Mouse (Mus musculus) intestine, embryonic 16.5 days (tissue): Measurements from ENCODE around the gene Fgfr2. TPM values are rescaled to one million over a fixed set of nuclear protein-coding genes. Genes with fewer than 3 reads are reported as not detected.

Source experiments
- ATAC-seq: fragments of 200-750 bp; cut with Nextera tagmentation; 2 replicates; pipeline ENCODE4 v1.8.0; 2017; ENCODE audit warnings: moderate TSS enrichment, moderate library complexity
- H3K27ac ChIP-seq: fragments of 300-500 bp; sonication (generic); 2 replicates; pipeline ENCODE4 v1.5.1; 2014; ENCODE audit warnings: mild to moderate bottlenecking, low read length
- H3K27me3 ChIP-seq: fragments of 300-500 bp; sonication (generic); replicated peaks from 2 replicates; pipeline ENCODE4 v1.6.1; 2014; ENCODE audit warnings: low read length, control low read depth, mixed read lengths; ENCODE audit not compliant: control insufficient read depth, insufficient read depth
- H3K36me3 ChIP-seq: fragments of 300-500 bp; sonication (generic); 2 replicates; pipeline ENCODE4 v1.6.1; 2014; ENCODE audit warnings: low read length, control low read depth; ENCODE audit not compliant: control insufficient read depth, insufficient read depth
- H3K4me1 ChIP-seq: fragments of 300-500 bp; sonication (generic); 2 replicates; pipeline ENCODE4 v1.6.1; 2014; ENCODE audit warnings: low read length, control low read depth, mixed read lengths; ENCODE audit not compliant: control insufficient read depth, insufficient read depth
- H3K4me2 ChIP-seq: fragments of 300-500 bp; sonication (generic); 2 replicates; pipeline ENCODE4 v1.6.1; 2014; ENCODE audit warnings: low read depth, low read length, control low read depth
- H3K4me3 ChIP-seq: fragments of 300-500 bp; sonication (generic); 2 replicates; pipeline ENCODE4 v1.5.1; 2014; ENCODE audit warnings: mild to moderate bottlenecking, low read length
- H3K9ac ChIP-seq: fragments of 300-500 bp; sonication (generic); 2 replicates; pipeline ENCODE4 v1.6.1; 2014; ENCODE audit warnings: low read depth, low read length
- H3K9me3 ChIP-seq: fragments of 300-500 bp; sonication (generic); 2 replicates; pipeline ENCODE4 v1.6.1; 2016; ENCODE audit warnings: low read length, control low read depth; ENCODE audit not compliant: control insufficient read depth
- WGBS: fragments of 180-500 bp; shearing (Covaris S2); extraction: QIAGEN DNeasy Blood & Tissue Kit; methylation state at CpG from one replicate; pipeline ENCODE4 v1.1.7; 2014; 5-methylcytosine and 5-hydroxymethylcytosine counted together
- polyA plus RNA-seq: library from polyadenylated mRNA; unstranded; fragments of >200 nt; fragmentation: Nextera tagmentation; extraction: Ambion mirVana; gene quantifications from 2 replicates; pipeline ENCODE4 v1.2.1, GENCODE M21; 2015

Fgfr2 gene
- polyA plus RNA-seq, 1 experiment from 2014 or later, result 47.3 TPM

GRCm38 (mm10) chr7:132286630-132287339 lies 836.4 kb downstream of the Fgfr2 start:
- no peaks in the 10 kb centered on the region for H3K9me3 ChIP-seq
- peak overlapping the region; percentile 52; the same call in 1 of the 2 replicates for H3K9ac ChIP-seq
- H3K27ac ChIP-seq, result peak overlapping the region; percentile 95
- 13% methylated on average over 14 of the region's 14 CpGs for WGBS
- H3K4me2 ChIP-seq, result peak overlapping the region; percentile 24
- no peaks in the 10 kb centered on the region for H3K36me3 ChIP-seq
- no peak overlapping the region for H3K4me3 ChIP-seq
- no peaks in the 10 kb centered on the region for H3K27me3 ChIP-seq
- peaks cover 81% of the 10 kb centered on the region for H3K4me1 ChIP-seq
- ATAC-seq, result peak; percentile 86

GRCm38 (mm10) chr7:132284795-132285194 lies 838.4 kb downstream of the Fgfr2 start:
- H3K36me3 ChIP-seq, result no peaks in the 10 kb centered on the region
- H3K4me2 ChIP-seq, result no peak overlapping the region
- H3K4me3 ChIP-seq, result no peak overlapping the region
- ATAC-seq, result no peak
- no peaks in the 10 kb centered on the region for H3K9me3 ChIP-seq
- no peak overlapping the region; the same call in 1 of the 2 replicates for H3K9ac ChIP-seq
- WGBS, result 21% methylated on average over 1 of the region's 1 CpGs
- peak overlapping the region; percentile 72 for H3K27ac ChIP-seq
- H3K27me3 ChIP-seq, result no peaks in the 10 kb centered on the region
- peaks cover 69% of the 10 kb centered on the region for H3K4me1 ChIP-seq

GRCm38 (mm10) chr7:132284048-132284737 lies 839.0 kb downstream of the Fgfr2 start:
- no peak overlapping the region for H3K4me2 ChIP-seq
- H3K4me1 ChIP-seq, result peaks cover 65% of the 10 kb centered on the region
- H3K27me3 ChIP-seq, result no peaks in the 10 kb centered on the region
- 34% methylated on average over 7 of the region's 7 CpGs for WGBS
- no peaks in the 10 kb centered on the region for H3K9me3 ChIP-seq
- no peak for ATAC-seq
- no peak overlapping the region for H3K9ac ChIP-seq
- H3K36me3 ChIP-seq, result no peaks in the 10 kb centered on the region
- no peak overlapping the region for H3K4me3 ChIP-seq
- peak overlapping the region; percentile 72 for H3K27ac ChIP-seq

GRCm38 (mm10) chr7:132282576-132282975 lies 840.6 kb downstream of the Fgfr2 start:
- Histone ChIP-seq H3K36me3 (no peaks in the 10 kb centered on the region), H3K9ac (no peak overlapping the region), H3K4me2 (no peak overlapping the region), H3K9me3 (no peaks in the 10 kb centered on the region), H3K4me1 (peaks cover 48% of the 10 kb centered on the region), H3K27me3 (no peaks in the 10 kb centered on the region), H3K27ac (no peak overlapping the region), H3K4me3 (no peak overlapping the region)
- ATAC-seq, result no peak
- 90% methylated on average over 2 of the region's 2 CpGs for WGBS

GRCm38 (mm10) chr7:132282161-132282560 lies 841.0 kb downstream of the Fgfr2 start:
- H3K4me2 ChIP-seq, result no peak overlapping the region
- no peak overlapping the region for H3K27ac ChIP-seq
- H3K4me3 ChIP-seq, result no peak overlapping the region
- no peaks in the 10 kb centered on the region for H3K9me3 ChIP-seq
- no peak for ATAC-seq
- peaks cover 44% of the 10 kb centered on the region for H3K4me1 ChIP-seq
- H3K9ac ChIP-seq, result no peak overlapping the region
- 74% methylated on average over 3 of the region's 3 CpGs for WGBS
- no peaks in the 10 kb centered on the region for H3K27me3 ChIP-seq
- H3K36me3 ChIP-seq, result no peaks in the 10 kb centered on the region

GRCm38 (mm10) chr7:132281753-132282152 lies 841.4 kb downstream of the Fgfr2 start:
- Histone ChIP-seq H3K4me3 (no peak overlapping the region), H3K27ac (no peak overlapping the region), H3K9me3 (no peaks in the 10 kb centered on the region), H3K4me2 (no peak overlapping the region), H3K27me3 (no peaks in the 10 kb centered on the region), H3K36me3 (no peaks in the 10 kb centered on the region), H3K4me1 (peaks cover 41% of the 10 kb centered on the region), H3K9ac (no peak overlapping the region)
- WGBS, result 76% methylated on average over 4 of the region's 4 CpGs
- ATAC-seq, result no peak

GRCm38 (mm10) chr7:132278658-132279057 lies 844.5 kb downstream of the Fgfr2 start:
- Histone ChIP-seq H3K9ac (no peak overlapping the region), H3K4me3 (no peak overlapping the region), H3K9me3 (no peaks in the 10 kb centered on the region), H3K4me1 (peaks cover 13% of the 10 kb centered on the region), H3K36me3 (no peaks in the 10 kb centered on the region), H3K4me2 (no peak overlapping the region), H3K27ac (no peak overlapping the region), H3K27me3 (no peaks in the 10 kb centered on the region)
- no peak for ATAC-seq
- 59% methylated on average over 3 of the region's 3 CpGs for WGBS

GRCm38 (mm10) chr7:132276287-132276686 lies 846.9 kb downstream of the Fgfr2 start:
- H3K9me3 ChIP-seq, result no peaks in the 10 kb centered on the region
- 86% methylated on average over 5 of the region's 5 CpGs for WGBS
- no peak overlapping the region for H3K27ac ChIP-seq
- H3K4me3 ChIP-seq, result no peak overlapping the region
- H3K4me1 ChIP-seq, result no peaks in the 10 kb centered on the region
- no peaks in the 10 kb centered on the region for H3K36me3 ChIP-seq
- no peak overlapping the region for H3K9ac ChIP-seq
- no peaks in the 10 kb centered on the region for H3K27me3 ChIP-seq
- no peak for ATAC-seq
- H3K4me2 ChIP-seq, result no peak overlapping the region

- Histone ChIP-seq H3K4me3 (no peak overlapping the region), H3K4me2 (no peak overlapping the region), H3K4me1 (no peaks in the 10 kb centered on the region; the same call in 1 of the 2 replicates), H3K9ac (no peak overlapping the region), H3K27me3 (no peaks in the 10 kb centered on the region), H3K9me3 (no peaks in the 10 kb centered on the region), H3K36me3 (peaks cover under 1% of the 10 kb centered on the region; the same call in 1 of the 2 replicates), H3K27ac (no peak overlapping the region)
- WGBS, result 69% methylated on average over 2 of the region's 2 CpGs
- no peak for ATAC-seq
Measured at GRCm38 (mm10) chr7:132273741-132274513, 849.2 kb downstream of the Fgfr2 start.
